Mouse (Mus musculus) intestine, embryonic 15.5 days (tissue): ENCODE measurements around the gene Il12rb1. TPM values are rescaled to one million over a fixed set of nuclear protein-coding genes. Genes with fewer than 3 reads are reported as not detected.

Experiments used
- ATAC-seq: fragments of 200-750 bp; cut with Nextera tagmentation; 2 replicates; pipeline ENCODE4 v1.8.0; 2017; ENCODE audit warnings: moderate TSS enrichment, moderate library complexity
- H3K27ac ChIP-seq: fragments of 300-500 bp; sonication (generic); 2 replicates; pipeline ENCODE4 v1.5.1; 2015; ENCODE audit warnings: mild to moderate bottlenecking, inconsistent platforms
- H3K27me3 ChIP-seq: fragments of 300-500 bp; sonication (generic); replicated peaks from 2 replicates; pipeline ENCODE4 v1.6.1; 2015; ENCODE audit warnings: inconsistent platforms
- H3K36me3 ChIP-seq: fragments of 300-500 bp; sonication (generic); 2 replicates; pipeline ENCODE4 v1.6.1; 2015; ENCODE audit warnings: inconsistent platforms
- H3K4me1 ChIP-seq: fragments of 300-500 bp; sonication (generic); replicated peaks from 2 replicates; pipeline ENCODE4 v1.6.1; 2015; ENCODE audit warnings: inconsistent platforms
- H3K4me2 ChIP-seq: fragments of 300-500 bp; sonication (generic); replicated peaks from 2 replicates; pipeline ENCODE4 v1.6.1; 2015; ENCODE audit warnings: mild to moderate bottlenecking, inconsistent platforms
- H3K4me3 ChIP-seq: fragments of 300-500 bp; sonication (generic); replicated peaks from 2 replicates; pipeline ENCODE4 v1.5.1; 2015; ENCODE audit warnings: inconsistent platforms
- H3K9ac ChIP-seq: fragments of 300-500 bp; sonication (generic); 2 replicates; pipeline ENCODE4 v1.6.1; 2015; ENCODE audit warnings: inconsistent platforms
- H3K9me3 ChIP-seq: fragments of 300-500 bp; sonication (generic); 2 replicates; pipeline ENCODE4 v1.6.1; 2016; ENCODE audit warnings: inconsistent platforms
- WGBS: fragments of 180-500 bp; shearing (Covaris S2); methylation state at CpG from one replicate; pipeline ENCODE4 v1.1.7; 2015; 5-methylcytosine and 5-hydroxymethylcytosine counted together
- polyA plus RNA-seq: library from polyadenylated mRNA; unstranded; fragments of >200 nt; fragmentation: Nextera tagmentation; extraction: Ambion mirVana; gene quantifications from 2 replicates; pipeline ENCODE4 v1.2.1, GENCODE M21; 2015

Gene Il12rb1
- polyA plus RNA-seq, 1 experiment from 2014 or later = 0.40 TPM

DNA sequence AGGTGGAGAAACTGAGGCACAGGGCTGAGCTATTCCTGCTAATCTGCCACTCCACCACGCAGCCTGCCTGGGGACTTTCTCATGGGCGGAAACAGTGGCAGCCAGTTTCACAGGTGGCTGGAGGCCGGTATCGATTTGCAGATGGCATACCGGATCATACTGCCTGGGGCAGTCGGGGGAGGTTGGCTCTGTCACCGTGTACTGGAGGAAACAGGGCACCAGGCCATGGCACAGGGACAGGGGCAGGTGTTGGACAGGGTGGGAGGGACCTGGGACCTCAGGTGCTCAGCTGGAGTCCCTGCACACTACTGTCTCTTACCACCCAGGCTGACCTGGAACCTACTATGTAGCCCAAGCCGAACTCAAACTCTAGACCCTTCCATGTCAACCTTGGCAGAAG, 17.6 kb downstream of the Il12rb1 start:
- no peak overlapping the region for H3K4me3 ChIP-seq
- H3K4me2 ChIP-seq = no peak overlapping the region
- WGBS = 82% methylated on average over 8 of the region's 8 CpGs
- H3K4me1 ChIP-seq = 0 out of 2 replicates have a peak, but pooled peaks cover 5% of the 10 kb centered on the region
- H3K9me3 ChIP-seq = 0 out of 2 replicates have a peak, but pooled peaks cover 2% of the 10 kb centered on the region
- no peak overlapping the region for H3K27ac ChIP-seq
- ATAC-seq = no peak
- no peaks in the 10 kb centered on the region for H3K27me3 ChIP-seq
- H3K9ac ChIP-seq = no peak overlapping the region
- H3K36me3 ChIP-seq = no peaks in the 10 kb centered on the region

DNA sequence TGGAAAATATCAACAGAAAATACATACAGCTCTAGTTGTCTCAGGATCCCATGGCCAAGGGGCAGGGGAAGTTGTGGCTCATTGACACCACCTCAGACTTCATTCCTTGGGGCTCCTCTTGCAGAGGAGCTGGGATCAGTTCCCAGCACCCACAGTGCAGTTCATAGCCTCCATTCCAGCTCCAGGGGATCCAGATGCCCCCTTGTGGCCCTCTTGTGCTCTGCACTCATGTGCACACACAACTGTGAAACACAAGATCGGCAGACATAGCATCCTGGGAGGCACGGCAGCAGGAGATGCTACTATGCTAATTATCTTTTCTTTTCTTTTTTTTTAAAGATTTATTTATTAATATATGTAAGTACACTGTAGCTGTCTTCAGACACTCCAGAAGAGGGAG, 18.8 kb downstream of the Il12rb1 start:
- Histone ChIP-seq H3K4me2 (no peak overlapping the region), H3K9me3 (0 out of 2 replicates have a peak, but pooled peaks cover 2% of the 10 kb centered on the region), H3K9ac (no peak overlapping the region), H3K36me3 (no peaks in the 10 kb centered on the region), H3K4me1 (0 out of 2 replicates have a peak, but pooled peaks cover under 1% of the 10 kb centered on the region), H3K27ac (no peak overlapping the region), H3K27me3 (no peaks in the 10 kb centered on the region), H3K4me3 (no peak overlapping the region)
- 95% methylated on average over 2 of the region's 2 CpGs for WGBS
- ATAC-seq = no peak

DNA sequence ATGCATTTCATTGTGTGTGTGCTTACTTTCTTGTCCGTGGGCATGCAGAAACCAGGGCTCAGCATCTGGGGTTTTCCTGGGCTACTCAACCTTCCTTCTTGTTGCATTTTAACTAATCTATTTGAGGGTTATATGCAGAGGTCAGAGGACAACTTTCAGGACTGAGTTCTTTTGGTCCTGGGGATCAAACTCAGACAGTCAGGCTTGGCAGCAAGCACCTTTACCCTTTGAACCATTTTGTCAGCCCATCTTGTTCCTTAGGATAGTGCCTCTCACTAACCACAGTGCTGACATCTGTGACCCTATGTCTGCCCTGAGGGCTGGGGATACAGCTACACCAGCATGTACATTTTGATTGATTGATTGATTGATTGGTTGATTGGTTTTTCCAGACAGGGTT, 19.5 kb downstream of the Il12rb1 start:
- no peak overlapping the region for H3K4me3 ChIP-seq
- H3K36me3 ChIP-seq = no peaks in the 10 kb centered on the region
- no peaks in the 10 kb centered on the region for H3K27me3 ChIP-seq
- no peak overlapping the region for H3K9ac ChIP-seq
- 0 out of 2 replicates have a peak, but pooled peaks cover 2% of the 10 kb centered on the region for H3K9me3 ChIP-seq
- H3K27ac ChIP-seq = no peak overlapping the region
- ATAC-seq = no peak
- WGBS = 80% methylated on average over 1 of the region's 1 CpGs
- H3K4me2 ChIP-seq = no peak overlapping the region
- no peaks in the 10 kb centered on the region for H3K4me1 ChIP-seq

DNA sequence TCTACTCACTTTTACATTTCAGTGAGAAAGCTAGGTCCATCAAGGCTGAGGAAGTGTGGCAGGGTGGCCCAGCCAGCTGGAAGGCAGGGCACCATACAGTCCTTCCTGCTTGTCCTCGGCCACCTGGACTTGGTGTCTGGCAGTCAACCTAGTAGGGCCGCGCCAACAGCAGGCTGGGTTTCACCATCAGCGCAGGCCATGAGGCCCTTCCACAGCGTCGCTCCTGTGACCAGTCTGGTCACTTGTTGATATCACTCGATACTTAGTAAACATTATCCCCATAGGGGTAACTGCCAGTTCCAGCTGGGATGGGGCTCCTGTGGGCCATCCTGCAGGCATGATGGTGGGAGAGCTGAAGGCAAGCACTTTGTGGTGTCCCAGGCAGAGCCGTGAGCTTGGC, 23.3 kb downstream of the Il12rb1 start:
- ATAC-seq = no peak
- H3K4me3 ChIP-seq = no peak overlapping the region
- H3K36me3 ChIP-seq = peaks cover 2% of the 10 kb centered on the region; the same call in 1 of the 2 replicates
- H3K4me1 ChIP-seq = peaks cover 7% of the 10 kb centered on the region; the same call in 1 of the 2 replicates
- H3K9me3 ChIP-seq = 0 out of 2 replicates have a peak, but pooled peaks cover 2% of the 10 kb centered on the region
- H3K4me2 ChIP-seq = no peak overlapping the region
- no peak overlapping the region for H3K9ac ChIP-seq
- H3K27ac ChIP-seq = no peak overlapping the region
- WGBS = 81% methylated on average over 8 of the region's 8 CpGs
- no peaks in the 10 kb centered on the region for H3K27me3 ChIP-seq

- Histone ChIP-seq H3K9me3 (no peaks in the 10 kb centered on the region), H3K36me3 (peaks cover 2% of the 10 kb centered on the region), H3K4me3 (no peak overlapping the region), H3K27me3 (no peaks in the 10 kb centered on the region), H3K4me2 (no peak overlapping the region), H3K27ac (no peak overlapping the region), H3K4me1 (peaks cover 7% of the 10 kb centered on the region; the same call in 1 of the 2 replicates), H3K9ac (no peak overlapping the region)
- no peak for ATAC-seq
- WGBS = 71% methylated on average over 11 of the region's 11 CpGs
Observed at GRCm38 (mm10) chr8:70832371-70832770, 24.1 kb downstream of the Il12rb1 start.

DNA sequence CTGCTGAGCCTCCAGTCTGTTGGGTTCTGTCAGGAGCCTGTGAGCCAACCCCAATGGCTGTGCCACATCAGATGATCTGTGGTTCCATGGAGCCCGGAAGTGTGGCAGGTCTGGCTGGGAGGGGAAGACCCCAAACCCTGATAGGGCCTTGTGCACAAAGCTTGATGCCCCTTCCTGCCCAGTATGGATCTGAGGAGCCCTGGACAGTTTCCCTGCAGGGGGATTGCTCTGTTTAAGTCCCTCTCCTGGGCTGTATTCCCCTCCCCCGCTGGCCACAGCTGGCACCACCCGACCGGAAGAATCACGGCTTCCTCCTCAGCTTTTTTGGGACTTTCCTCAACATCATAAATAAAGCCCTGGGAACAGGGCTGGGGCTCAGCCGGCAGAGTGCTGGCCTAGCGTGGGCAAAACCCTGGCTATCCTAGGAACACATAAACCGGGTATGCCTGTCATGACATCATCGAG, 24.8 kb downstream of the Il12rb1 start:
- H3K27ac ChIP-seq = no peak overlapping the region
- H3K36me3 ChIP-seq = peaks cover 2% of the 10 kb centered on the region
- no peak overlapping the region for H3K4me3 ChIP-seq
- 42% methylated on average over 9 of the region's 9 CpGs for WGBS
- H3K4me1 ChIP-seq = peaks cover 7% of the 10 kb centered on the region; the same call in 1 of the 2 replicates
- no peak for ATAC-seq
- no peaks in the 10 kb centered on the region for H3K9me3 ChIP-seq
- H3K4me2 ChIP-seq = no peak overlapping the region
- 0 out of 2 replicates have a peak overlapping the region, but pooled peaks have one; percentile 3 for H3K9ac ChIP-seq
- H3K27me3 ChIP-seq = no peaks in the 10 kb centered on the region

- Histone ChIP-seq H3K9ac (0 out of 2 replicates have a peak overlapping the region, but pooled peaks have one; percentile 3), H3K4me3 (no peak overlapping the region), H3K4me2 (no peak overlapping the region), H3K27me3 (no peaks in the 10 kb centered on the region), H3K9me3 (no peaks in the 10 kb centered on the region), H3K27ac (no peak overlapping the region), H3K36me3 (peaks cover 2% of the 10 kb centered on the region), H3K4me1 (peaks cover 9% of the 10 kb centered on the region)
- no peak for ATAC-seq
- 57% methylated on average over 15 of the region's 15 CpGs for WGBS
Observed at GRCm38 (mm10) chr8:70833520-70833919, 25.3 kb downstream of the Il12rb1 start.

DNA sequence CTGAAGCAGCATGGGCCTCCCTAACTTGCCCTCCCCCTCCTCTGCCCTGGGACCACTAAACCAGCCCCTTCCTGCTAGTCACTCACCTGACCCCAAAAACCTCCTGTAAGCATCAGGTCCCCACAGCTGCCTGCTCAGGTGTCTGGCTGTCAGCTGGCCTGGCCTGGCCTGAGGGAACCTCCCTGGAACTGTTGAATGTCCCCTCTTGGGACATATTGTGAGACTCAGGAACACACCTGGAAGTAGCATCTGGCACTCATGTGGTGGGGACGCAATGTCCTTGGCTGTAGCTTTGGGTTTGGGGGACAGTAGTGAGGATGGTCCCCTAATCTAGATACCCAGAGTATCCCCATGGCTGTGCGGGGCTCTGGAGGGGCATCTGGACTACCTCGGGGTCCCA, 25.8 kb downstream of the Il12rb1 start:
- Histone ChIP-seq H3K4me2 (no peak overlapping the region), H3K27me3 (no peaks in the 10 kb centered on the region), H3K4me1 (peaks cover 11% of the 10 kb centered on the region), H3K9ac (no peak overlapping the region), H3K27ac (no peak overlapping the region), H3K4me3 (no peak overlapping the region), H3K9me3 (no peaks in the 10 kb centered on the region), H3K36me3 (peaks cover 2% of the 10 kb centered on the region)
- no peak for ATAC-seq
- 93% methylated on average over 3 of the region's 3 CpGs for WGBS

- no peak overlapping the region for H3K4me2 ChIP-seq
- no peaks in the 10 kb centered on the region for H3K27me3 ChIP-seq
- H3K36me3 ChIP-seq = peaks cover 2% of the 10 kb centered on the region
- WGBS = 89% methylated on average over 12 of the region's 12 CpGs
- no peak overlapping the region for H3K9ac ChIP-seq
- no peak overlapping the region for H3K4me3 ChIP-seq
- no peak for ATAC-seq
- no peak overlapping the region for H3K27ac ChIP-seq
- peaks cover 25% of the 10 kb centered on the region for H3K4me1 ChIP-seq
- H3K9me3 ChIP-seq = no peaks in the 10 kb centered on the region
Observed at GRCm38 (mm10) chr8:70836666-70837065, 28.4 kb downstream of the Il12rb1 start.

GRCm38 (mm10) chr8:70838654-70839407, 30.6 kb downstream of the Il12rb1 start:
- no peaks in the 10 kb centered on the region for H3K27me3 ChIP-seq
- H3K9me3 ChIP-seq = no peaks in the 10 kb centered on the region
- peak overlapping the region; percentile 81 for H3K9ac ChIP-seq
- peak overlapping the region; percentile 87 for H3K4me2 ChIP-seq
- peak overlapping the region; percentile 96 for H3K27ac ChIP-seq
- ATAC-seq = peak; percentile 68
- H3K4me3 ChIP-seq = peak overlapping the region; percentile 72
- peaks cover 2% of the 10 kb centered on the region for H3K36me3 ChIP-seq
- 2% methylated on average over 66 of the region's 66 CpGs for WGBS
- H3K4me1 ChIP-seq = peaks cover 20% of the 10 kb centered on the region

GRCm38 (mm10) chr8:70839408-70840351, 31.4 kb downstream of the Il12rb1 start, which contains the start of gene Arrdc2:
Gene Arrdc2 (minus strand): TSS chr8:70839720.
- H3K27ac ChIP-seq = peak within 1 kb of the TSS; percentile 96
- peak within 1 kb of the TSS; percentile 87 for H3K4me2 ChIP-seq
- no peaks in the 10 kb centered on the region; the same call in 1 of the 2 replicates for H3K36me3 ChIP-seq
- peak; percentile 96 for ATAC-seq
- H3K4me3 ChIP-seq = peak within 1 kb of the TSS; percentile 72
- no peaks in the 10 kb centered on the region for H3K9me3 ChIP-seq
- 2% methylated on average over 55 of the region's 55 CpGs for WGBS
- peak within 1 kb of the TSS; percentile 81 for H3K9ac ChIP-seq
- peaks cover 20% of the 10 kb centered on the region for H3K4me1 ChIP-seq
- H3K27me3 ChIP-seq = no peaks in the 10 kb centered on the region

DNA sequence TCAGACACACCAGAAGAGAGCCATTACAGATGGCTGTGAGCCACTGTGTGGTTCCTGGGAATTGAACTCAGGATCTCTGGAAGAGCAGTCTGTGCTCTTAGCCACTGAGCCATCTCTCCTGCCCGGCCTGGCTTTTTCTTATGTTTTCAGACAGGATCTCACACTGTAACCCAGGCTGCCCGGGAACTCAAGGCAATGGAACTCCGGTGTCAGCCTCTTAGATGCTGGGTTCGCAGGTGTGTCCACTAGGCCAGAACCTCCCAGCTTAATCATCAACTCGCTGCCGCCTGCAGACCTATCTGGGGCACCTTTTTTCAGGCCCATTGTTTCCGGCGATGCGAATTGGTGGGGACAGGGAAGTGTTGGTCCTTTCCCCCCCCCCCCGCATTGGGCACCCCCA, 32.3 kb downstream of the Il12rb1 start:
- peak overlapping the region; percentile 37; the same call in 1 of the 2 replicates for H3K4me2 ChIP-seq
- H3K27me3 ChIP-seq = no peaks in the 10 kb centered on the region
- no peaks in the 10 kb centered on the region for H3K9me3 ChIP-seq
- H3K4me1 ChIP-seq = peaks cover 20% of the 10 kb centered on the region
- no peak for ATAC-seq
- no peak overlapping the region for H3K4me3 ChIP-seq
- H3K9ac ChIP-seq = no peak overlapping the region
- peak overlapping the region; percentile 82 for H3K27ac ChIP-seq
- 44% methylated on average over 10 of the region's 10 CpGs for WGBS
- H3K36me3 ChIP-seq = no peaks in the 10 kb centered on the region; the same call in 1 of the 2 replicates
